Mouse (Mus musculus): ENCODE measurements at regions not wholly inside any gene's neighbourhood (a gene's known extent, or its start where the extent isn't known, plus 50 kb on each side); places are given as distances from the start of the nearest gene placed in this dataset.

- TF ChIP-seq CTCF (IDR thresholded peaks at IDR 0.05; ENCODE audit: low read depth) (no peak), EP300 (IDR thresholded peaks at IDR 0.05; ENCODE audit: low read depth) (no peak)
Observed at GRCm38 (mm10) chr3:70250733-70251132, 243.3 kb downstream of the Otol1 start.

Measured in heart, postnatal 0 days (tissue).